Mouse (Mus musculus) A20 (cell line): ENCODE measurements around the gene Dupd1.

Source experiments
- DNase-seq: peaks from one replicate; pipeline ENCODE4 v3.0.0-alpha.2; 2011; ENCODE audit warnings: low read depth, low spot score

The Dupd1 gene

GRCm38 (mm10) chr14:21714486-21714885, at the start of gene Dupd1:
TSS of gene Dupd1 (minus strand) at chr14:21714576.
- DNase-seq = no peak

GRCm38 (mm10) chr14:21763736-21764135, 49.4 kb upstream of the Dupd1 start:
- no peak for DNase-seq

GRCm38 (mm10) chr14:21761560-21761959, 47.2 kb upstream of the Dupd1 start:
- no peak for DNase-seq

- DNase-seq = no peak
Observed at GRCm38 (mm10) chr14:21753367-21753766, 39.0 kb upstream of the Dupd1 start.

- DNase-seq = no peak
Observed at GRCm38 (mm10) chr14:21752411-21752810, 38.0 kb upstream of the Dupd1 start.

- DNase-seq = peak; percentile 85
Observed at GRCm38 (mm10) chr14:21750881-21751542, 36.6 kb upstream of the Dupd1 start, which contains the start of gene Dusp13. TSS of gene Dusp13 (minus strand) at chr14:21751181.

GRCm38 (mm10) chr14:21750008-21750880, 35.9 kb upstream of the Dupd1 start, which contains the start of gene Samd8:
TSS of gene Samd8 (plus strand) at chr14:21750531.
- DNase-seq = peak; percentile 92

GRCm38 (mm10) chr14:21748142-21748870, 33.9 kb upstream of the Dupd1 start:
- peak; percentile 44 for DNase-seq

GRCm38 (mm10) chr14:21747436-21748141, 33.2 kb upstream of the Dupd1 start:
- DNase-seq = no peak

- no peak for DNase-seq
Observed at GRCm38 (mm10) chr14:21746846-21747245, 32.5 kb upstream of the Dupd1 start.

GRCm38 (mm10) chr14:21746251-21746650, 31.9 kb upstream of the Dupd1 start:
- no peak for DNase-seq

- DNase-seq = no peak
Observed at GRCm38 (mm10) chr14:21745149-21745548, 30.8 kb upstream of the Dupd1 start.

- DNase-seq = no peak
Observed at GRCm38 (mm10) chr14:21744169-21744568, 29.8 kb upstream of the Dupd1 start.

- DNase-seq = no peak
Observed at GRCm38 (mm10) chr14:21742441-21742840, 28.1 kb upstream of the Dupd1 start.

GRCm38 (mm10) chr14:21741786-21742185, 27.4 kb upstream of the Dupd1 start:
- DNase-seq = peak; percentile 61

- no peak for DNase-seq
Observed at GRCm38 (mm10) chr14:21741314-21741713, 26.9 kb upstream of the Dupd1 start.

- DNase-seq = no peak
Observed at GRCm38 (mm10) chr14:21740345-21740744, 26.0 kb upstream of the Dupd1 start.

GRCm38 (mm10) chr14:21733131-21733905, 18.9 kb upstream of the Dupd1 start:
- no peak for DNase-seq

GRCm38 (mm10) chr14:21729936-21730335, 15.6 kb upstream of the Dupd1 start:
- DNase-seq = no peak

- no peak for DNase-seq
Observed at GRCm38 (mm10) chr14:21729031-21729732, 14.8 kb upstream of the Dupd1 start.
